Mouse (Mus musculus): ENCODE data around the gene Sema3b. TPM values are rescaled to one million over a fixed set of nuclear protein-coding genes. Genes with fewer than 3 reads are reported as not detected.
A peak's percentile ranks its signal among the peaks of the same experiment; 100 is the strongest.

The Sema3b gene
- polyA plus RNA-seq, 1 experiment from 2014 or later, result 4.8 TPM

DNA sequence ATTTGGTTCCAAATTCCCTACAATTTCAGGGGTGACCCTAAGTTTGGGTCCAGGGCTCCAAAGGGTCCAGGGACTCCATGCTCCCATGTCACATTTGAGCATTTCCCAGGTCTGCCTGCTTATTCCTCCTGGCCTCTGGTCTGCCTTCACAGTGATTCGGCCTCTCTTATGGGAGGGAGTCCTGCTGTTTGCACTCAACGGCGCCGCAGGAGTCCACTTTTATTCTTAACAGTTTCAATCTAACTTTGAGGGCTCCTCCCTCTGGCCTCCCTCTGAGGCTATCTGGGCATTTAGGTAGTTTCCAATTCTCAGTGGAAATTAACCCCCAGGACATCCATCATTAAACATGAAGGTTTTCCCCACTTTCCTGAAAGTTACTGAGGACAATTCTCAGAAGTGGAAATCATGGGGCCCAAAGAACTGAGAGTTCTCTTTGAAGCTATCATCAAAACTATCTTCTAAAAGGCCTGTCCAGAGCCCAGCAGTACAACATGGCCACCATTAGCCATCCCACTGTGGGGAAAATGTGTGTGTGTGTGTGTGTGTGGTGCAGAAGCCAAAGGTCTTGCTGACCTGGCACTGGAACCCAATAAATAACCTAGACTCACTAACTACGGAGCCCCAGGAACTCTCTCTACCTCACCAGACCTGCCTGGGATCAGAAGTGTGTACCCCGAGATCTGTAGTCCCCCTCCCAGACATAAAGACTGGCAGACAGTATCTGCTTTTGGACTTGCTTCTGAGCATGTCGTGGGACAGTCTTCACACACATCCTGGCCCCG is 14.6 kb downstream of the Sema3b start:
- Histone ChIP-seq H3K4me3 (no peak overlapping the region), H3K9ac (no peak overlapping the region), H3K36me3 (peaks cover 44% of the 10 kb centered on the region), H3K27ac (no peak overlapping the region), H3K9me3 (no peaks in the 10 kb centered on the region), H3K4me2 (replicated peaks) (no peak overlapping the region), H3K27me3 (replicated peaks) (no peaks in the 10 kb centered on the region), H3K4me1 (no peaks in the 10 kb centered on the region)
- WGBS, result 65% methylated on average over 8 of the region's 8 CpGs
- no peak for ATAC-seq (ENCODE audit: low FRiP score, low read depth)

DNA sequence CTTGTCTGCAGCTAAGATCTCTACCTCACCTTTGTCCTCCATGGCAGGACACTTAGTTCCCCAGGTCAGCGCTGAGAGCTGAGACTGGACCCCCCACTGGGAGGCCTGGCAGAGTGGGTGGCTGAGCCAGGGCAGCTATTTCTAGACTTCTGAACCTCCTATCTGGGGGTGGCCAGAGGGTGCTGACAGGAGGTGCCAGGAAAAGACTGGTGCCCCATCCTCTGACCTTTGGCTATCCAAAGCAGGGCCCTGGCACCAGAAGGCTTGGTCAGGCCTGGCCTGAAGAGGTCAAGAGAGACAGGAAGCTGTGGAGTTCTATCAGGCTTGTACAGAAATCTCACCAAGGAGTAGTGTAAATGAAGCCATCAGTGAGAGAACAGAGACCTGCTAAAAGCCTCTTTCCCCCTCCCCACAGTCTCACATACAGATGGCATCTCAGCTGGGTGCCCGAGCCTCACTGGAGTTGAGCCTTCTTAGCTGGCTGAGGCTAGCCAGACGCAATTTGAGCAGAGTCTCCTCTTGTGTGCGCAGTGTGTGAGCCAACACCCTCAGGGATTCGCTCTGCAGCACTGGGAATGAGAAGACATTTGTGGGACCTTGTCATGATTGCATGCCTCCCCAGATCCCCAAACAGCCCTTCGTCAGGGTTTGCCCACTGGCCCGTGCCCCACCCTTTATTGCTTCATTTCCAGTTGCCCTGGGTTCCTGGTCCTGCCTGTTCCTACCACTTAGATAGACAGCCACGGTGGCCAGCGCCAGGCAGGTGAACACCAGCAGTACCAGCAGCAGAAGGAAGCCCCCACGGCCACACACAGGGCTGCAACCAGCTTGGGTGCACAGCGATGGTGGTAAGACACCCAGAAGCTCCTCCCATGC is 15.7 kb downstream of the Sema3b start:
- no peaks in the 10 kb centered on the region for H3K27me3 ChIP-seq (replicated peaks)
- peaks cover 6% of the 10 kb centered on the region for H3K4me1 ChIP-seq
- no peak overlapping the region for H3K9ac ChIP-seq
- 84% methylated on average over 11 of the region's 11 CpGs for WGBS
- no peak for ATAC-seq (ENCODE audit: low FRiP score, low read depth)
- H3K27ac ChIP-seq, result no peak overlapping the region
- no peak overlapping the region for H3K4me3 ChIP-seq
- H3K9me3 ChIP-seq, result no peaks in the 10 kb centered on the region
- H3K4me2 ChIP-seq (replicated peaks), result 0 out of 2 replicates have a peak overlapping the region, but pooled peaks have one; percentile 4
- peaks cover 44% of the 10 kb centered on the region for H3K36me3 ChIP-seq

DNA sequence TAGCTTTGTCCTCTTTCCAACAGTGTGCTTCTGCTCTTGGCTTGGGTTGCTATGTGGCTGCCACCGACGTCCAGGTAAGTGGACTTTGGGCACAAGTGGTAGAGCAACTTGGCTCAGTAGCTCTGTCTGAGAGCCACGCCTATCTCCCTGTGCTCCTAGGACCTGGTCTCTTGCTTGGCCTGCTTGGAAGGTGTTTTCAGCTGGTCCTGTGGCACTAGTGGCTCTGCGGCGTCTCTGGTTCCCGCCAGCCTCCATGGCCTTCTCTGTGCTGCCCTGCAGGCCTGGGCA is 18.3 kb downstream of the Sema3b start:
- Histone ChIP-seq H3K4me2 (replicated peaks) (no peak overlapping the region), H3K4me3 (no peak overlapping the region), H3K4me1 (peaks cover 12% of the 10 kb centered on the region), H3K9ac (no peak overlapping the region), H3K27me3 (replicated peaks) (no peaks in the 10 kb centered on the region), H3K36me3 (peaks cover 44% of the 10 kb centered on the region), H3K27ac (no peak overlapping the region), H3K9me3 (no peaks in the 10 kb centered on the region)
- no peak for ATAC-seq (ENCODE audit: low FRiP score, low read depth)
- 97% methylated on average over 6 of the region's 6 CpGs for WGBS

DNA sequence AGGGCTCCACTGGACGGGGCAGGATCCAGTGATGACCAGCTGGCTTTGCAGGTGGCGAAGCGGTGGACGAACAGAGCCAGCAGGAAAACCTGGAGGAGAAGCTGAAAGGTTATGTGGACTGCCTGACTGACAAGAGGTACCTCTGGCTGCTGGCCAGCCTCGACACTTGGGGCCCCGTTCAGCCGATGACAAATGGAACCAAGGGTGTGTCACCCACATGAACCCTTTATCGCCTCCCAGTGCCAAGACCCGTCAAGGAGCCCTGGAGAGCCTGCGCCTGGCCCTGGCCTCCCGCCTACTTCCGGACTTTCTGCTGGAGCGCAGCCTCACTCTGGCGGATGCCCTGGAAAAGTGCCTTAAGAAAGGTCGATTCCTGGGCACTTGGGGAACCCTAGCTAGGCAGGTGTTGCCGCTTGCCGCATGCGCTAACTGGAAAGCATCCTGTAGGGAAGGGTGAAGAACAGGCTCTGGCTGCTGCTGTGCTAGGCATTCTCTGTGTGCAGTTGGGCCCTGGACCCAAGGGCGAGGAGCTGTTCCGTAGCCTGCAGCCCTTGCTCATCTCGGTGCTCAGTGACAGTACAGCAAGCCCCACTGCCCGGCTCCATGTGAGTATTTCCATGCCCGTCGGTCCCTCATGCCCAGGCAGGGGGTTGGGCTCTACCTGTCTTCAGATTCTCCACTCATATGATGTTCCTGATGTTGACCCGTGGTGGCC is 18.8 kb downstream of the Sema3b start:
- Histone ChIP-seq H3K4me1 (peaks cover 12% of the 10 kb centered on the region), H3K27me3 (replicated peaks) (no peaks in the 10 kb centered on the region), H3K36me3 (peaks cover 44% of the 10 kb centered on the region), H3K4me3 (no peak overlapping the region), H3K4me2 (replicated peaks) (no peak overlapping the region), H3K9ac (no peak overlapping the region), H3K27ac (no peak overlapping the region), H3K9me3 (no peaks in the 10 kb centered on the region)
- no peak for ATAC-seq (ENCODE audit: low FRiP score, low read depth)
- WGBS, result 91% methylated on average over 25 of the region's 25 CpGs

- Histone ChIP-seq H3K9me3 (no peaks in the 10 kb centered on the region), H3K9ac (peak overlapping the region; percentile 55), H3K27me3 (replicated peaks) (no peaks in the 10 kb centered on the region), H3K27ac (no peak overlapping the region), H3K4me3 (peak overlapping the region; percentile 74), H3K4me2 (replicated peaks) (peak overlapping the region; percentile 85), H3K36me3 (peaks cover 37% of the 10 kb centered on the region), H3K4me1 (peaks cover 12% of the 10 kb centered on the region)
- peak; percentile 62; the same call in 1 of the 2 replicates for ATAC-seq (ENCODE audit: low FRiP score, low read depth)
- 7% methylated on average over 33 of the region's 33 CpGs for WGBS
Observed at GRCm38 (mm10) chr9:107587833-107588639, 21.0 kb downstream of the Sema3b start.

DNA sequence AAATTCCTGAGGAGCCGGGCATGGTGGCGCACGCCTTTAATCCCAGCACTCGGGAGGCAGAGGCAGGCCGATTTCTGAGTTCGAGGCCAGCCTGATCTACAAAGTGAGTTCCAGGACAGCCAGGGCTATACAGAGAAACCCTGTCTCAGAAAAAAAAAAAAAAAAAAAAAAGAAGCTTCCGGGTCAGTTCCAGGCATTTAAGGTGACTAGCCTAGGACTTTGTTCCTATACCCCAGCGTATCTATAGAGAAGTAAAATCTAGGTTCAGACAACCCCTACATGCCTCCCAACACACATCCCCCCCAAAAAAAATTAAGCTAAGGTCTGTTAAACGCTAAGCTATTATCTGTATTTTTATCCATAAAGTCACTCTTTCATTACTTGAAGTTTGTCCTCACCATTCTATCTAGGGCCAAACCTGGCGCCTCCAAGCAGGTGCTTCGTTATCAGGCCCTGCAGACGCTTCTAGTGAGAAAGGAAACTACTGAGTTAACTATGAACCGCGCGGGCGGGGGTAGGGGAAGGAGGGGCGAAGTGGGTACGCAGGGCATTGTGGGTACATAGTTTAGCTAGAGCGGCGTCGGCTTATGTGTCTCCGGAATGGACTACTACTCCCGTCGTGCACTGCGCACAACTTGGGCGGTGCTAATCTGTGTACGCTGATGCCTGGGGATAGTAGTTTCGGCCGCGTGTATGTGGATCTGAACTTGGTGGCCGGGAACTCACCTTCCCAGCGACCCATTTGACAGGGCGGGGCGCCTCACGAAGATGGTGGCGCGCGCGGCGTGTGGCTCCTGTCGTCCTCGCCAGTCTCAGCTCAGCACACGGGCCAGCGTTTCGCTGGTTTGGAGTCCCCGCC is 21.8 kb downstream of the Sema3b start, which contains the start of gene Ifrd2:
Ifrd2 (plus strand) TSS at position 669 of the 859 bp plus-strand sequence.
- H3K27me3 ChIP-seq (replicated peaks), result no peaks in the 10 kb centered on the region
- H3K27ac ChIP-seq, result no peak within 1 kb of the TSS
- ATAC-seq (ENCODE audit: low FRiP score, low read depth), result peak; percentile 97
- H3K4me3 ChIP-seq, result peak within 1 kb of the TSS; percentile 74
- H3K9me3 ChIP-seq, result no peaks in the 10 kb centered on the region
- H3K36me3 ChIP-seq, result peaks cover 33% of the 10 kb centered on the region
- WGBS, result 14% methylated on average over 46 of the region's 46 CpGs
- peaks cover 14% of the 10 kb centered on the region for H3K4me1 ChIP-seq
- H3K4me2 ChIP-seq (replicated peaks), result peak within 1 kb of the TSS; percentile 85
- H3K9ac ChIP-seq, result peak within 1 kb of the TSS; percentile 55

DNA sequence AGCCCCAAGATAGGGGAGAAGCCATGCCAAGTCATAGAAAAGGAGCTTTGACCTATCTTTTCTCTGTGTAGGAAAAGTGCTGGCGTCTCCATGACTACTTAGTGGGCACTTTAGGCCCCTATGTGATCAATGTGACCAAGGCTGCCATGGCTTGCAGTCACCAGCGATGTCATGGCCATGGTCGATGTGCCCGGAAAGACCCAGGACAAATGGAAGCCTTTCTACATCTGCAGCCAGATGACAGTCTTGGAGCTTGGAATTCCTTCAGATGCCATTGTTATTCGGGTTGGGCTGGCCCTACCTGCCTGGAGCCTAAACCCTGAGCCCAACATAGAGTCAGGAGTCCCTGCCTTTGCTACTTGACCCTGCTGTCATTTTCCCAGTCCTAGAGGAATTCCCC is 22.5 kb downstream of the Sema3b start:
- WGBS, result 92% methylated on average over 5 of the region's 5 CpGs
- Histone ChIP-seq H3K36me3 (peaks cover 26% of the 10 kb centered on the region), H3K9ac (no peak overlapping the region), H3K9me3 (no peaks in the 10 kb centered on the region), H3K27ac (no peak overlapping the region), H3K4me3 (no peak overlapping the region), H3K27me3 (replicated peaks) (no peaks in the 10 kb centered on the region), H3K4me2 (replicated peaks) (no peak overlapping the region), H3K4me1 (peaks cover 20% of the 10 kb centered on the region)
- no peak for ATAC-seq (ENCODE audit: low FRiP score, low read depth)

DNA sequence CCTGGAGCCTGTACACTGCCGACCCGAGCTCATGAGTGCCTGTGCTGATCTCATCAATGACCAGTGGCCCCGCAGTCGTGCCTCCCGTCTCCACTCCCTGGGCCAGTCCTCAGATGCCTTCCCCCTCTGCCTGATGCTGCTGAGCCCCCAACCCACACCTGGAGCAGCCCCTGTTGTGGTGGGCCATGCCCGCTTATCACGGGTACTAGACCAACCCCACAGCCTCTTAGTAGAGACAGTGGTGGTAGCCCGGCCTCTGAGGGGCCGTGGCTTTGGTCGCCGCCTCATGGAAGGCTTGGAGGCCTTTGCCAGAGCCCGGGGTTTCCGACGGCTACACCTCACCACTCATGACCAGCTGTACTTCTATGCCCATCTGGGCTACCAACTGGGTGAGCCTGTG is 25.9 kb downstream of the Sema3b start:
- Histone ChIP-seq H3K4me2 (replicated peaks) (no peak overlapping the region), H3K36me3 (peaks cover 9% of the 10 kb centered on the region)
- 92% methylated on average over 14 of the region's 14 CpGs for WGBS

GRCm38 (mm10) chr9:107582509-107583062 is 26.4 kb downstream of the Sema3b start:
- no peaks in the 10 kb centered on the region for H3K9me3 ChIP-seq
- H3K4me1 ChIP-seq, result peaks cover 26% of the 10 kb centered on the region
- peaks cover 9% of the 10 kb centered on the region for H3K36me3 ChIP-seq
- no peak overlapping the region for H3K9ac ChIP-seq
- 91% methylated on average over 7 of the region's 7 CpGs for WGBS
- H3K27ac ChIP-seq, result no peak overlapping the region
- H3K4me2 ChIP-seq (replicated peaks), result no peak overlapping the region
- no peak overlapping the region for H3K4me3 ChIP-seq
- no peaks in the 10 kb centered on the region for H3K27me3 ChIP-seq (replicated peaks)
- ATAC-seq (ENCODE audit: low FRiP score, low read depth), result no peak

More for the DNA sequence above, 25.9 kb downstream of the Sema3b start:
- no peak for ATAC-seq (ENCODE audit: low FRiP score, low read depth)
- Histone ChIP-seq H3K27ac (no peak overlapping the region), H3K27me3 (replicated peaks) (no peaks in the 10 kb centered on the region), H3K4me3 (no peak overlapping the region), H3K9ac (no peak overlapping the region), H3K9me3 (no peaks in the 10 kb centered on the region), H3K4me1 (peaks cover 29% of the 10 kb centered on the region)

GRCm38 (mm10) chr9:107581584-107581983 is 27.4 kb downstream of the Sema3b start:
- Histone ChIP-seq H3K4me3 (no peak overlapping the region), H3K9ac (no peak overlapping the region), H3K9me3 (no peaks in the 10 kb centered on the region), H3K27ac (no peak overlapping the region), H3K4me1 (peaks cover 36% of the 10 kb centered on the region), H3K27me3 (replicated peaks) (no peaks in the 10 kb centered on the region), H3K36me3 (peaks cover 9% of the 10 kb centered on the region), H3K4me2 (replicated peaks) (peak overlapping the region; percentile 95)
- WGBS, result 79% methylated on average over 4 of the region's 4 CpGs
- ATAC-seq (ENCODE audit: low FRiP score, low read depth), result no peak

Data from neural tube, embryonic 12.5 days (tissue).